Mouse (Mus musculus): ENCODE measurements at regions not wholly inside any gene's neighbourhood (a gene's known extent, or its start where the extent isn't known, plus 50 kb on each side); places are given as distances from the start of the nearest gene placed in this dataset.

DNA sequence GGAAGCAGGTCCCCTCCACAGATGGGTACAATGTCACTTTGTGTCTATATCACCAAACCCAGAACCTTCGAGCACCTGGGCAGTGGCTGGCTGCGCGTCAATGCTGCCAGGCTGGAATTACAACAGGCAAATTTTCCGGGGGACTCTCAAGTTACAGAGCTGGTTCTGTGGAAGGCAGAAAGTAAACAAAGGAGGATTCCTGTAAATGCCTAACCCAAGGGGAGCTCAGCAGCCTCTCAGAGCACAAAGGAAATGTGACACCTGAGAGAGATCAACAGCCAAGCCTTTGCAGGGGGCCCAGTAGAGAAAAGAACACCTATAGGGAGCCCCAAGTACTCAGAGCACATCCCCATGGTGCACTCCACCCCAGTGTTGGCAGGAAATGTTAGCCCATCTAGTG is 70.7 kb downstream of the Setd4 start:
- DNase-seq (ENCODE audit: extremely low read depth, low read depth), result no peak

DNA sequence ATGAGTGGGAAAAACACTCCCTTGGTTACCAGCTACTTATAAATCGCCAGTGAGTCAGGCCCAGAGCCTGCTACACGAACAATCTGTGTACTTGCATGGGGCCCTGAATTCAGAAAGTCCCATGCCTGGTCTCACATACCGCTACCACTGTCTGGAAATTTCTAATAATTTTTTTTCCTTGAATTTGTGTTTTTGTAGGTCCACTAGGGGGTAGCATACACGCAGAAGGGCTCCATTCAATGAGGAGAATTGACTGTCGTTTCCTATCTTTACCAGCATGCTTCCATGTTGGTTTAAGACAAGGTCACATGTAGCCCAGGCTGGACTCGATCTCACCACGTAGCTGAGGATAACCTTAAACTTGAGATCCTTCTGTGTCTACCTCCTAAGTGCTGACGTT is 71.9 kb downstream of the Setd4 start:
- DNase-seq (ENCODE audit: extremely low read depth, low read depth), result no peak

DNA sequence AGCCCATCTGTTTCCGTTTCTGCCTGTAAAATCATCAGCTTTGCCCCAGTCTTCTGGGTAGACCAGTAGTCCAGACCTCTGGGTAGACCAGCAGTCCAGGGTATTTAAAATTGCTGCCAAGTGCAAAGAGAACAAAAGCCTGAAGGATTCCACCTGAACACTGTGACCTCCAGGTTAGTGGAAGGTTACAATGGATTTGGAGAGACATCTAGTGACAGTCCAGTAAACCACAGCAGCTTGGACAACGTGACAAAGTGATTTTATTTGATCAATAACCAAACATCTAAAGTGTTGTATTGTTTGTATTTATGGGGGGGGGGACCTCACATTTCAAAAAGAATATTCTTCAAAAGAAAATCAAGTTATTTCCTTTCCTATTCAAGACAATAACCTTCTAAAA is 81.4 kb downstream of the Setd4 start:
- no peak for DNase-seq (ENCODE audit: extremely low read depth, low read depth)

DNA sequence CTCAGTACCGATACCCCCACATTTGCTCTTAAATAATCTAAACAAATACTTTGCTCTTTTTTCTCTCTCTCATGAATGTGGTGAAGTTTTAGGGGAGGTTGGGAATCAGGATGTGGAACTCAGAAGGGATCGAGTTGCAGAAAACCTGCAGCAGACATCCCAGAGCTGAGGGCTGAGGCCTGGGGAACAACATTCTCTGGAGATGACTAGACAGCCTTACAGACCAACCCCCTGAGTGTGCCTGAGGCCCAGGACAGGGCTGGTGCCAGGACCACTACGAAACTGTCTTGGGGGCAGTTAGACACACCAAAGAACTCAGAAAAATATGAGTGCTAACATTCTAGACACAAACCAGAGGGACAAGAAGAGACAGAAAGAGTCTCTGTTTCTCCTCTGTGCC is 83.4 kb downstream of the Setd4 start:
- no peak for DNase-seq (ENCODE audit: extremely low read depth, low read depth)

DNA sequence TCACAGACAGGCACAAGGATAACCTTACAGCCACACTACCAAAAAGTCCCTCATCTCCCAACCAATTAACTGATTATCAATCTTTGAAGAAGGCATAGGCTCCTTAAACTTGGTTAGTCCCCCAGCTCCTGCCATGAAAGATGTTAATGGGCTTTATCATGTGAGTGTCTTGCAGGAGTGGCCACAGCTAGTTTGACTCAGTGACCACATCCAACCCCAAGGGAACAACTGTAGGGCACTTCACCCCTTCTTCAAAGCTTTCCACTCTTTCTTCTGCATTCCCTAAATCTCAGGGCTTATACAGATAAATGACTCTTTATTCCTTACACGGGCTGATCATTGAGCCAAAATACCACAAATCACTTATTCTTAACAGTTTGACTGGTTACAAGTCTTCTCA is 85.2 kb downstream of the Setd4 start:
- DNase-seq (ENCODE audit: extremely low read depth, low read depth), result no peak

DNA sequence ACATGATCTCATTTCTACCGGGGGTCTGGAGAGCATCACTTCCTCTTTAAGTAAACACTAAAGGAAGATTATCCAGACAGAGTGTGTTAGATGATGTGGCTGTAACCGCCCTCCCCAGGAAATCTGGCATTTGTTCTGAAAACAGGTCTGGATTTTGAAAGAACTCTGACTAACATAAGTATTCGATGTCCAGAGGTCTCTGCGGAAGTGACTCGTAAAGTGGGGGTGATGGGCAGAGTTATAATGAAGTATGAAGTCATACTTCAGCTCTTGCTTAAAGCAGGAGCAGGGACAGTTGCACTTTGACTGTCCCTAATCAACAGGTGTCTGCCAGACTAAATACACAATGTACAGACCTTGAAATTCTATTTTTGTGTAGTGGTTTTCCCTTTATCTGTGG is 87.1 kb downstream of the Setd4 start:
- DNase-seq (ENCODE audit: extremely low read depth, low read depth), result no peak

DNA sequence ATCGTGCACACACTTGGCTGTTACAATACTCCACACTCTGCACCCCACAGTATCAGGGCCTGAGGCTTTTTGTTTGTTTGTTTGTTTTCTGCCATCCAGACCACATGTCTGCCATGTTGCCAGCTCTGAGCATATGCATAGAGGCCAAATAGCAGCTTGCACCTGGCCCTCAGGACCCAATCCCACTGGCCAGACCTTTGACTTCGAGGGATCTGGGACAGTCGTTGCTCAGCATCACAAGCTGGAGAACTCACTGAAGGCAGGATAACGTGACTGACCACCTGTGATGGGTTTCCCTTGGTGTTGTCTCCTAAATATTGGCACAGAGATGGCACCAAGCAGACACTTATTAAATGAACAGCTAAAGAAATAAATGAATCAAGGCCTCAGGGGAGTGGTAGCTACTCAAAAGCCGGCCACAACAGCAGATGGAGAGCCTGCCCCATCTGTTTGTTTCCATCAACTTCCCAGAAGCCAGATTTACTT is 88.4 kb downstream of the Setd4 start:
- DNase-seq (ENCODE audit: extremely low read depth, low read depth), result no peak

DNA sequence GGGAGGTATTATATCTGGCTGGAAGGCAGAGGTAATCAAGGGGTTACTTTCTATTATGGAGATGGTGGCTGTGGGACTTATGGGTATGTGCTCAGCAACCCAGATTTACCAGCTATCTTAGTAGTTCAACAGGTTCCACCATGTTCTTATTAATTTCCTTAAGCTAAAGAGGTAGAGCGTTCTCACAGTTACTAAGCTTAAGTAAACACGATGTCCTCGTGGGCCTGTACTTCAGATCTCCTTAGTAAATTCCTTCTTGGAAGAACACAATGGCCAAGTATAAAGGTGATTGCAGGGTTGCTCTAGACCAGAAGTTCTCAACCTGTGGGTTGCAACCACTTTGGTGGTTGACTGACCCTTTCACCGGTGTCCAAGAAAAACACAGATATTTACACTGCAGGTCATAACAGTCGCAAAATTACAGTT is 90.2 kb downstream of the Setd4 start:
- no peak for DNase-seq (ENCODE audit: extremely low read depth, low read depth)

DNA sequence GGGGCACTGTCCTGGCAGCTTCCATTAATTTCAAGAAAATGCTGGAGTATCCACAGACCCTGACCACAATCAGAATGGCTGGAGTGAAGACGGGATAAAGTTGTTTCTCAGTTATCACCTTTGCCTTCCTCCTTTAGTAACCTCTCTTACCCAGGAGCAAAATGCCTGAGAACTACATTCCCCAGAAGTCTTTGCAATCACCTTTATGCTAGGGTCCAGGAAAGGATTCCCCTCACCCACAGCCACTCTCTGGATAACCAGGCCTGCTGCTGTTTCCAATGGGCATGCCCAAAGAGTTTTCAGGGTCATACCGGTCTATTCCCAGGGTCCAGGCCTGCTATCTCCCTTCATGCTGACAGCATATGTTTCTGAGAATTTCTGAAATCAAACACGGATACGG is 91.9 kb downstream of the Setd4 start:
- no peak for DNase-seq (ENCODE audit: extremely low read depth, low read depth)

DNA sequence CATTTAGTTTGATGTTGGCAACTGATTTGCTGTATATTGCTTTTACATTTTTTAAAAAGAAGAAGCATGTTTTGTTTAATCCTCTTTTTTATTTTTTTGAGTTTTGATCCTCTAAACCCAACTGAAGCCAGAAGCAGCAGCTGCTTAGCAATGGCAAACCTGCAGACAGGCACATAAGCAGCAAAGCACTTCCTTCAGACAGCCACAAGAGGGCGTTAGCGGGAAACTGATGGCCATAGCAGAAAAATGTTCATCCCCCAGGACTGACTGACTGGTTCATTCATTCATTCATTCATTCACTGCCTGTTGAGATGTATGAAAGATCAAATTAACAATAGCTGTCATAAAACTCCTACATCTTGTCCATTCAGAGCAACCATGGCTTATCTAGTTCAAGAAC is 92.3 kb downstream of the Setd4 start:
- no peak for DNase-seq (ENCODE audit: extremely low read depth, low read depth)

DNA sequence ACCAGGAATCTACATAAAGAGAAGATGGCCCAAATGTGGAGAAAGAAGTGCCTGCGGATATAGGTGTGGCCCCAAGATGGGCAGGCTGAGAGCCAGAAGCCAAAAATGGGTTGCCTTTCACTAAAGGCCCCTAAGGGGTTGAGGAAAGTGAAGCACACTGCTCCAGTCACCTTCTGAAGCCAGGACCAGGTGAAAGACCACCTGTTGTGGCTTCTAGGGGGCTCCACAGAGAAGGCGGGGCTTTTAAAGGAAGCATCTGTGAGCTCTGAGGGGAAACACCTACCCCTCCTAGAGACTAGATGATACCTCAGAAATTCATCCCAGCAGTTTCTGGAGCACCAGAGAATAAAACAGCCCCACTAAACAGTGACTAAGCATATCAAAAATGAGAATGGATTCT is 105.1 kb downstream of the Setd4 start:
- no peak for DNase-seq (ENCODE audit: extremely low read depth, low read depth)

DNA sequence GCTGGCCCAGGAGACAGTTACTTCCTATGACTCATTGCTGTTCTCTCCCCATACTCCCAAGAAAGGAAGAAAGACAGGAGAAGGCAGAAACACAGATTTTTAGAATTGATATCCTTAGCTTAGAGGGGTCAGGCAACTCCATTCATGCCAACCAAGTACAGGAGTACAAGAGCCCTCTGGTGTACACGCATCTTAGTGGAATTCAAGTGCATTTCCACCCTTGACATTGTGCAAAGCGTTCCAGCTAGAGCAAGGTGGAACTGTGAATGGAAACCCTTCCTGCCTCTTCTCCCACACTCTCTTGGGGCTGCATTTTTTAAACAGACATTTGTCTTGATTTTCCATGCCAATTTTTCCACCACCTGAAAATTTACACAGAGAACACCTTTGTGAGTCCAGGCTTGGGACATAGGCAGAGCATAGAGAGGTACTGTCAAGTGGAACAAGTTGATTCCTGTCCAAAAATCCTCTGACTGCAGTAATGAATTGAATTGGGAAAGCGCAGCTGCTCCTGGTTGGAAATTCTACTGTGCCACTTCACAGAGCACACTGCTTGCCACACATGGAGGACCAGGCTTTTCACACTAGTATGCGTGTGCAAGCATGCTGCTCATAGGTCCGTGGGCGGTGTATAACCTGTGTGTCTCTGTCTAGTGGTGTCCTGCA is 110.4 kb downstream of the Setd4 start:
- no peak for DNase-seq (ENCODE audit: extremely low read depth, low read depth)

DNA sequence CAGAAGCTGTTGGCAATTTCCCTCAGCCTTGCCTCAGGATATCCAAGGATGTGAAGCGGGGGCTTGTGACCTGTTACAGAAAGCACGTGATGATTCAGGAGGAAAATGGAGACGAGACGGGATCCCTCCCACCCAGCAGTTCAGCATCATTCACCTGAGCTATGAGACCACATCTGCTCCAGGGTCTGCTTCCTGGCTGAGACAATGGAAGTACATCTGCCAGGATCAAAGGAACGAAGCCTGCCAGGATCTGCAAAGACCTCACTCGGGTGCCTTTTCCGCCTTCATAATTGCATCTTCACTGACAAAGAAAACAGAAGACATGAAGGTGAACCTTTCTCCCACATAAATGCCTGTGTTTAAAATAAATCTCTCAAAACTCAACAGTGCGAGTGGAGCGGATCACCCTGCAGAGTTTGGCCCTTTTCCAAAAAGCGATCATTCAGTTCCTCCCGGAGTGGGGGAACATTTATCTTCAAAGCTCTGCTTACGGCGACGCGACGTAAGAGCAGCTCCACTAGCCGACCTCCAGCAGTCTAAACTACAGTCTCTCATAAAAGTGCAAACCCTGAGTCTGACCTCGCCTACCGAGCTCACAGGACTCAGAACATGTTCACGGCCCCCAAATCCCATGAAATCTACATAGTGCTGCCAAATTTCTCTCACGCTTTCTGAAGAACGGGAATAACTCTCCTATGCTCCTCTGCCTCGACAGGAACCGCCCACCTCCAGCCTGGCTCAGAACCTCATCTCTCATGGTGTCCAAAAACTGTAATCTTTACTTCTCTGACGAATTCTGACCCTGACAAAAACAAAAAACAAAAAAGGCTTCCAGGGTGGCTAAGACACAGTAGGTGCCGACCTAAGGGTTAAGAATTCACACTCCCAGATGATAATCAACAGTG is 117.0 kb downstream of the Setd4 start:
- no peak for DNase-seq (ENCODE audit: extremely low read depth, low read depth)

DNA sequence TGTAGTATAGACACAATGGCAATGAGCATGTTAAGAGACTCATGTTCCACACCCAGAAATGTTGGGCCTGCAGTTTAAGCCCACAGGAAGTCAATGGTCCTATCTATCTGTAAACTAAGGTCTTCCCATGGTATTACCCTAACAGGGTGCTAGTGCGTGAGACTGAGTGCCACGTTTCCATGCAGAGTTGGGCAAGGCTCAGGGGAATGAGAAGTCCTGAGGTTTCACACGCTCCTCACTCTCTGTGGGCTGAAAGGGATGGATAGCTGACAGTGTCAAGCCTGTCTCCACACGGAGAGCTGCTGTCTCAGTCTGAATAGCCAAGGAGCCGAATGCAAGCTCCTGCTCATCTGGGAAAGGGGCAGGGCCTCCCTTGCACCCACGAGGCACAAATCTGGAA is 133.9 kb downstream of the Setd4 start:
- no peak for DNase-seq (ENCODE audit: extremely low read depth, low read depth)

DNA sequence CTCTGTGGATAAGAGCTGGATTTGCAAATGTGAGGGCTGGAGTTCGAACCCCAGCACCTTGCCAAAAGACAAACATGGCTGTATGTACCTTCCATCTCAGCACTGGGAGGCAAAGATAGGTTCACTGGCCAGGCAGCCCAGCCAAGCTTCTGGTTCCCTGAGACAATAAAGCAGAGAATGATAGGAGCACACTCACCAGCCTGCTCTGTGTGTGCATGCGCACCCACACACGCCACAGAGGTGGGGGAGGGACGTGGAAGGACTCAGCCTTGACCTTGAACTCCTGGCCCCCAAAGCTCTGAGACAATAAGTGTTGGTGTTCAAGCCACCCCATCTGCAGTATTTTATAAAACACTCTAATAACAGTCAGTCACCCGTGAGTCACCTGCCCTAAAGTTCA is 138.1 kb downstream of the Setd4 start:
- no peak for DNase-seq (ENCODE audit: extremely low read depth, low read depth)

DNA sequence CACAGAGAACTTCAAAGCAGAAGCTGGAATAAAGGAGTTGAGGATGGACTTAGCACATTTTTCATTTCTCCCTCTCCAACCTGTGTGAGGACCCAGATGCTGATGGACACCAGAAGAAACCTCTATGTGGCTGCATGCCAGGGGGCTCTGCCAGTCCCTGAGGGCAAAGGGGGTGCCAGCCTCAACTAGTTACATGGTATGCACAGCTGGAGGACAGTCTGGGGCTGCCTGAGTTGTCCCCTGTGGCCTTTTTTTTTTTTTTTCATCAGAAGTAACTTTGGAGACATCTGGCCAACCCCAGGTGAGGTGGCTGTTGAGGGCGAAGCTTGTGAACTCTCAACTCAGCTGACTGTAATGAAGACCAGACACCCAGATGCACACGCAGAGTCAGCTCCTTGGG is 139.0 kb downstream of the Setd4 start:
- no peak for DNase-seq (ENCODE audit: extremely low read depth, low read depth)

DNA sequence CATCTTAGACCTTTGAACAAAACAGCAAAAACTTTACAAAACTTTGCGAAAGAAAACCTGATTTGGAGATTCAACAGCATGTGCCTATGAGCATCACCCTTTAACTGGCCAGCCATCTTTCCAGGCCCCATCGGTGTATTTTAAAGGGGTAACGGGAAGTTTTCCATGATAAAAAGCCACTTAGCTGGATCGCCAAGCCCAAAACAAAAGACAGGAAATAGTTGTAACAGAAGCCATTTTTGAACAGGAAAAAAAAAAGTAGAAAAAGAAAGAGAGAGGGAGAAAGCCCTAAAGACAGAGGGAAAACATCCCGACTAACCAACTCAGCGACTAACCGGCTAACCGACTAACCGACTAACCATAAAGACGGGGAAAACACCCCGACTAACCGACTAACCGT is 140.5 kb downstream of the Setd4 start:
- DNase-seq (ENCODE audit: extremely low read depth, low read depth), result no peak

DNA sequence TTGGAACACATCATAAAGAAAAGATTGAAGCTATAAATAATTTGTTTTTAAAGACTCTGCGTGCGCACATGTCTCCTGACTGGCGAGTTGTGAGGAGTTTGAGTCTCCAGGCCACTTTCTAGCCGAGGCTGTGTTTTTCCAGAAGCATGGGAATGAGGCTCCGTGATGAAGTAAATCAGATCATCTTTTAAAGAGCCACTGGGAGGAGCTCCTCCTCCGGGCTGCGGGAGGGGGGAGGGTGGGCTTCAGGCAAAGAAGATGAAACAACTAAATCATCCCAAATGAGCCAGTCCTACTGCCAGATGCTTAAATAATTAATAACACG is 141.6 kb downstream of the Setd4 start:
- DNase-seq (ENCODE audit: extremely low read depth, low read depth), result no peak

DNA sequence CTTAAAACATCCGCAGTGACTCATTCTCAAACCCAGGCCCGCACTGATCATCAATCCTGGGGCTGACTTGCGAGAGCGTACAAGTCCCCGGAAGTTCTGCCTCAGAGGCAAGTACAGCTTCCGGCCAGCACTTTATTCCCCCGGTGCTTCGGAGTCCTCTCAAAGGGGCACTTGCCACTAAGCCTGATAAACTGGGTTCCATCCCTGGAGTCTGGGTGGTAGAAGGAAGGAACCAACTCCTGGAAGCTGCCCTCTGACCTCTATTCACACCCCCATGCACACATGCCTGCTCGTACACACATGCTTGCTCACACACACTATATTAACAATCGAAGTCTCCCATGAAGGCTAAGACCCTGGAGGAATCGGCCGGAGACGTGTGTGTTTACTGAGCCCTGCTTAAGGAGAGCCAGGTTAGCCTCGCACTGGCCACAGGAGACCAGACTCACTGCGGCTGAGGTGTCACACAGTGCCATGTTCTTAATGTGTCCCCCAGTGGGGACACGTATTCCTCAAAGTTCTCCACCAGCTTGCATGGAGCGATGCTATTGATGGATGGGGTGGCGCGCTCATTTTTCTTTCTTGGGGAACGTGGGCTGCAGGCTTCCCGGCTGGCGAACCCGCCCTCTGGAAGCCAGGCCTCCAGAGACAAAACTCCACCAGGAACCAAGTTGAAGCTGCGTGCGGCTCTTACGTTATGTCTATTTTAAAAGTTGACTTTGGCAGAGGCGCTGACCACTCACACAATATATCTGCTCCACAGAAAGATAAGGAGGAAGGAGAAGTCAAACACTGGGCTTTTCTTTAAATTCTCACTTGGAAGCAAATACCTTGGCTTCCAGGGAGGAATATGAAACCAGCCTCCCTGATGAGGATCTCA is 142.2 kb downstream of the Setd4 start:
- DNase-seq (ENCODE audit: extremely low read depth, low read depth), result no peak

DNA sequence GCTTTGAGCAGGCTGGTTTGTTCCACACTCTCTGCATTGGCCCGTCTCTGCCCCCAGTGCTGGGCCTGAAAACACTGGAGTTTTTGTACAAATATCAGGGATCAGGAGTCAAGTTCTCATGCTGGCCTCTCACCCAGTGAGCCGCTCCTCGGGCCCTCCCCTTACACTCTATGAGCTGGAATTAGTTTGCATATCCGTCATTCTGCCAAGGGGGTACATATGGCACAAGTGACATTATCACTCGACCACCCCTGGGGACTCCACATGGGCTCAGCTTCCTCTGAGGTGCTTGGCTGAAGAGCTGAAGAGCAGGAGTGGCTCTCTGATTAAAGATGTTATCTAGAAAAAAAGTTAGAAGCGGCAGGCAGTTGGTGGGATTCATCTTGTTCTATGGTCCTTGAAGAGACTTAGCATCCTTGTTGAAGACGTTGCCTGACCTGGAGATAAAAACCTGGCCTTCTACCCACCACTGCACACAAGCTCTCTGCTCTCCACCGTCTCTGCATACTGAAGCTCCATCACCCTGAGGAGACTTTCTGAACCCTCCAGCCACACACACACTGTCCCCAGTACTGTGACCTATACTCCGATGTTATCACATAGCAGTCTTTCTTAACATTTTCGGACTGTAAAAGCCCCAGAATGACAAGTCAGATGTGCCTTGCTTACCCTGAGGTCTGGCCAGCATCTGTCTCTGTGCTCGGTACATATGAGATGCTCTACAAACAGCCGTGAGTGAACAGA is 144.2 kb downstream of the Setd4 start:
- DNase-seq (ENCODE audit: extremely low read depth, low read depth), result no peak

All from MEL-GATA-1-ER (cell line).